Mouse (Mus musculus) layer of hippocampus, adult 2 months (tissue): ENCODE measurements around the gene Serpine2. TPM values are rescaled to one million over a fixed set of nuclear protein-coding genes. Genes with fewer than 3 reads are reported as not detected.
A peak's percentile ranks its signal among the peaks of the same experiment; 100 is the strongest.

Experiments
- DNase-seq, 2 experiments: peaks; one replicate each; pipeline ENCODE4 v3.0.0; 2022; ENCODE audit warnings: low spot score in 2 of 2
- H3K27ac ChIP-seq: fragments of 200-600 bp; 2 replicates; pipeline ENCODE4 v1.8.1; 2022
- H3K4me3 ChIP-seq: fragments of 200-600 bp; 2 replicates; pipeline ENCODE4 v1.8.1; 2022; ENCODE audit warnings: mild to moderate bottlenecking
- CTCF ChIP-seq: fragments of 200-600 bp; conservative IDR thresholded peaks from 2 replicates; pipeline ENCODE4 v1.8.1; 2022; ENCODE audit warnings: antibody characterized with exemption, mild to moderate bottlenecking, moderate library complexity
- long read RNA-seq, 2 experiments: library from polyadenylated mRNA; stranded (forward); transcript quantifications; one replicate each; pipeline ENCODE4 v2.0.0; 2021; ENCODE audit warnings: borderline mapping rate in 2 of 2
- total RNA-seq, 2 experiments: library from RNA; stranded (reverse); gene quantifications; 2 replicates each; pipeline ENCODE4 v1.2.3; 2021

Serpine2 gene
- 100 to 1,000 TPM; 130 to 131 TPM for total RNA-seq
- long read RNA-seq, experiment 1, transcript Serpine2-201 (9 exons, 2,210 nt) = major isoform, 240 of 262 reads
- long read RNA-seq, experiment 1, partial matches to known transcripts = 11 of 262 reads
- long read RNA-seq, experiment 1, other reads (novel, unspliced or antisense) = 11 of 262 reads
- long read RNA-seq, experiment 2, transcript Serpine2-201 (9 exons, 2,210 nt) = major isoform, 349 of 377 reads
- long read RNA-seq, experiment 2, partial matches to known transcripts = 12 of 377 reads
- long read RNA-seq, experiment 2, other reads (novel, unspliced or antisense) = 13 of 377 reads

DNA sequence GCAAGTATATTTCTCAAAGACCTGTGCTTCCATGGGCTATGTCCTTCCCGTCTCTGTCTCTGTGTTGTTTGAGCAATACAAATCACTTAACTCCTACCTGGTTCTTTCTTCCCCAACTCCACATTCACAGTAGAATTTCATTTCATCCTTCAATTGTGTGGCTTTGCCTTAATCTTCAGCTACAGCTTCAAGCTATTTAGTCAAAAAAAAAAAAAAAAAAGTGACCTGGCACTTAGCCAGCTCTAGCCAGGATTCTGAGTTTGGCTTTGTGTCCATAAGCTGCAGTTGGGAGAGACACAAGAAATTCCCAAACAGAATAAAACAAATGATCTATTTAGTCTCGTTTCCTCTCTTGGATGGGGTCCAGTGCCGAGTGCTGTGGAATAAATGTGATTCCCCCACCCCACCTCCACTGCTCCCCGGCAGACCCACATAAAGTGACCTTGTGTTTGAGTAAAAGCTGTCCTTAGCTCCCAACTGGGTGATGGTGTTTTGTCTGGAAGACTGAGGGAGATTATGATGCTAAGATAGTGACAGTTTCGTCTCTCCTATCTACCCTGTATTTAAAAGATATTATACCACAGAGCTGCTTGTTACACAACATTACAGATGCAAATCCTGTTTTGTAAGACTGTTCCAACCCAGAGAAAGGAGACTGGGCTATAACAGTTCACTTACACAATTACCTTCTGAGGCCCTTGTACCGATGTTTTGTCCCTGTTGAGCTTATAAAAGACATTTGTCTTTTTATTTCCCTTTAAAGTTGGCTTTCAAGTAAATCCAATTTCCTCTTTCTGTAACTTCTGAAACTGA is at the start of gene Serpine2:
Serpine2 (minus strand) TSS at position 51 of the 813 bp plus-strand sequence.
- TF ChIP-seq CTCF = no peak
- Histone ChIP-seq H3K4me3 (no peak within 1 kb of the TSS), H3K27ac (peak within 1 kb of the TSS; percentile 80)
- peak; percentile 21 to 30 for DNase-seq

DNA sequence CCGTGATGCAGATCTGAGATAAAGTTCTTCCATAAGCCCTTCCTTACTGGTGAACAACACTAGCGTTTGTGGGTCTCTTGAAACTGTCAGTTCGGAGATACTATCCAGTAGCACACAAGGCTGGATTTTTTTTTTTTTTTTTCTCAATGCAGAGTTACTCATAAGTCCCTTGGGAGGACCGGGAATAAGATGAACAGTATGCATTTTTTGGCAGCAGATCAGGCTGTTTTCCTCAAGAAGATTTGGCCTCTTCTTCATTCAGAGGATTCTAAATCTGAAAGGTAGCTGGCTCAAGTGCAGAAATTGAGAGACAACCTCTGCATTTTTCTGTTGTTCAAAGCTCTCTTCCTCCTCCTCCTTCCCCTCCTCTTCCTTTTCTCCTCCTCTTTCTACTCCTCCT is 46.8 kb upstream of the Serpine2 start:
- no peak for DNase-seq
- TF ChIP-seq CTCF = no peak
- Histone ChIP-seq H3K4me3 (no peak overlapping the region), H3K27ac (no peak overlapping the region)

DNA sequence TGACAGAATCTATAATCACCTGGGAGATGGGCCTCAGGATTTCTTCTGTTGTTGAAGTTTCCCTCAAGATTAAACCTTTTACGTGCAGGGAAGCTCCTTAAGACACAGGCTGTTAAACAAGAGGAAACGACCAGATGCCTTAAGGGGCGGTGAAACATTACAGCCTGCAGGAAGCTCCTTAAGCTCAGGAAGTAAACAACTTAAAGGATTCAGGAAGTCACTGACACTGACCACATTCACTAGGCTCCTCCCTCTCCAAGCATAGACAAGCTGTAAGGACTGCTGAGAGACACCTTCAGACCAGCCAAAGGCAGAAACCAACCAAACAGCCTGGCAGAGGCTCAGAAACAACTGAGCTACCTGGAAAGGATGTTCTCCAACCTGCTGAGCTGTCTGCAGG is 44.3 kb upstream of the Serpine2 start:
- DNase-seq = no peak
- Histone ChIP-seq H3K27ac (no peak overlapping the region), H3K4me3 (no peak overlapping the region)
- no peak for TF ChIP-seq CTCF

DNA sequence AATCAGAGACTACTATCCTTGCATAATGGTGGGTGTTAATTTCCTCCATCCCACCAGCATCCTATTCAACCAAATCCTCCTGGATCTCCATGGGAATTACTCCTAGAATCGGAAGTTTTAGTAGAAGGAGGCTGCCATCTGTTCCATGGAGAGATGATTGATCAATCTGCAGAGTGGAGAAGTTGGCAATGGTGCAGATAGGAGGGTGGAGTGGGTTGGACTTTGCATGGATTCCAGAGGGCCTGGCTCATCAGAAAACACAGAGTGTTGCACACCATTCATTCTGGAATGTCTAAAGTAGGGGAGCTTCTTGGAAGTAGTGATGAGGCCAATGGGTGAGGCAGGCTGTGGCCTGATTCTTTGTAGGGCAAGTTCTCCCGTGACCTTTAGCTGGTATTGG is 41.9 kb upstream of the Serpine2 start:
- Histone ChIP-seq H3K4me3 (no peak overlapping the region), H3K27ac (no peak overlapping the region)
- TF ChIP-seq CTCF = no peak
- DNase-seq = peak; percentile 65 to 74

DNA sequence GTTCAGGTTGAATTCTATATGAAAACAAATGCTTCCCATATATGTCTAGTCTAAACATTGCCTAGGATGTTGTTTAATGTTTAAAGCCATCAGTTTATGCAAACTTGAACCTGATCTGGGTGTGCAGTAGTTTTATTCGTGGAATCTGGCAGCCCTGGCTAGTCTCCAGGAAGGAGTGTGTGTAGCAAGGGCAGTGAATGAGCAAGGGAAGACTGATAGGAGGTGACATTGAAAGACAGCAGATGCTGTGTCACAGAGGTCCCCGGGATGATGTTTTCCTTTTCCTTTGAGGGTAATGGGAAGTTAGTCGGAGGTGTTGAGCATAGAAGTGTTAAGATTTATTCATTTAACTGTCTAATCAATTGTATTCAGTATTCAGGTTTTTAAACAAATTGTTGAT is 21.7 kb upstream of the Serpine2 start:
- no peak for TF ChIP-seq CTCF
- DNase-seq = no peak
- H3K4me3 ChIP-seq = no peak overlapping the region
- no peak overlapping the region for H3K27ac ChIP-seq

DNA sequence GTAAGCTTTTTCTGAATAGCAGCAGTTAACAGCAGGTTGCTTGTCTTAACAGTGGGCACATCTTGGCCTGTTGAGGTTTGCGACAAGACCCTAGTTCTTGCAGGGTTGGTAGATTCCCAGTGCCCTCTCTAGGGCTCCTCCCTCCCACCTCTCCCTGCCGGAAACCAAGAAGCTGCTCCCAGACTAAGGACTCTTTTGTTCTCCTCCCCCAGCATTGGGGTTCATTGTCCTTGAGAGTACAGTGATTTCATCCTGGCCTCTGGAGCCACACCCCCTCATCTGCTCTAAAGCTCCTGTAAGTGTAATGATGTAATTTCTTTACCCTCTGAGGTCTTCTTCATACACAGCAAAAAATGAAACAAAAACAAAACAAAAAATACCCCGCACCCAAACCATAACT is 13.8 kb upstream of the Serpine2 start:
- DNase-seq = no peak

DNA sequence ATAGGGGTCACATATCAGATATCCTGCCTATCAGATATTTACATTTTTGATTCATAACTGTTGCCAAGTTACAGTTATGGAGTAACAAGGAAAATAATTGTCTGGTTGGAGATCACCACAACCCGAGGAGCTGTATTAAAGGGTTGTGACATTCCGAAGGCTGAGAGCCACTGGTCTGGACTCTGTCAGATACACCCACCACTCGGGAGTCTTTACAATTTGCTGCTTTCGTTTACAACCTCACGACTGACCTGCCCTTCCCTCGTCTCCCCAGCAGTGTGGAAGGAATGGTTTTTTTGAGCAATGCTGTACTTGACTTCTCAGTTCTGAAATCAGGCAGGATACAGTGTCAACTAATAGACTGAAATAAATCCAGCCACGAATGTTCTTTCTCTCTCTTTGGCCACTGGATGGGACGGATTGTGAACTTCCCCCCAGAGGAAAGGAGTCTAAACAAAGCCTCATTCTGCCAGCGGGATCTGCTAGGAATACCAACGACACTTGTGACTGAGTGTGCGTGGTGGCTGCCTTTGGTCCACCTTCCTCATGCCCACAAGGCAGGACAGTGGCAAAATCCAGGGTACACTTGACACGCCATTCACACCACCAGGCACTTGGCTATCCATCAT is 455 bp downstream of the Serpine2 start:
- Histone ChIP-seq H3K4me3 (no peak overlapping the region), H3K27ac (peak overlapping the region; percentile 80)
- TF ChIP-seq CTCF = no peak
- no peak for DNase-seq

More for the DNA sequence above, 13.8 kb upstream of the Serpine2 start:
- TF ChIP-seq CTCF = no peak
- Histone ChIP-seq H3K27ac (no peak overlapping the region), H3K4me3 (no peak overlapping the region)

DNA sequence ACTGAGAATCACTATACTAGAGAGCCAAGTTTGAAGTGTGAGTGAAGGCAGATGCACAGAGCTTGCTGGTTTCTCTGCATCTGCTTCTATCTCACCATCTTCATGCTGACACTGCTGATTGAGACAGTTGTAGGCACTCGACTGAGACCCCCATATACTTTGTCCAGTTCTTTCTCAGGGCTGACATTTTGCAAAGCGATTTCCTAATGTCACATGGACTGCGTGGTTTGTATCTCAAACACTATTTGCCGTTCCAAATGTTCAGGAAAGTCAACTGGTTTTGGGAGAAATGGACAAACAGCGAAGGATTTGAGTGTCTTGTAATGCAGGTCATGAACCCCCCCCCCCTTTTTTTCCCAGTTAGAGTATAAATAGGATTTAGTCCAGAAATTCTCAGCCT is 1.0 kb downstream of the Serpine2 start:
- no peak for DNase-seq
- no peak overlapping the region for H3K4me3 ChIP-seq
- peak overlapping the region; percentile 80; the same call in 1 of the 2 replicates for H3K27ac ChIP-seq
- TF ChIP-seq CTCF = no peak

DNA sequence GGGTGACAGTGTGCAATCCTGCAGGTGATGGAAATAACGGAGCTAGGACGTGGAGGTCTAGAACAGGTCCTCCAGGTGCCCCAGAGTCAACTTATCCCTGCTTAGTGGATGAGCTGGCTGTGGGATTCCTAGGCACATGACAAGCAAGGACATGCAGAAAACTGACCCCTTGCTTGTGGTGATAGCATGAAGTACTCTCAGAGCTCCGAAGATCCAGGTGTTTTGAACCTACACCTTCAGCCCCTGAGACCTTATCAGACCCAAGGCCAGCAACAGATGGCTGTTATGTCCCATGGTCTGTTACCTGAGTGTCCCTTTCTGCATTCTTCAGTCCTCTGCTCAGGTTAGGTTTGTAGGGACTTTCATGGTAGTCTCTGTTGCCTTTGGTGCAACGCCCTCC is 2.0 kb downstream of the Serpine2 start:
- Histone ChIP-seq H3K4me3 (peak overlapping the region; percentile 86), H3K27ac (peak overlapping the region; percentile 72; the same call in 1 of the 2 replicates)
- DNase-seq = no peak
- TF ChIP-seq CTCF = no peak

DNA sequence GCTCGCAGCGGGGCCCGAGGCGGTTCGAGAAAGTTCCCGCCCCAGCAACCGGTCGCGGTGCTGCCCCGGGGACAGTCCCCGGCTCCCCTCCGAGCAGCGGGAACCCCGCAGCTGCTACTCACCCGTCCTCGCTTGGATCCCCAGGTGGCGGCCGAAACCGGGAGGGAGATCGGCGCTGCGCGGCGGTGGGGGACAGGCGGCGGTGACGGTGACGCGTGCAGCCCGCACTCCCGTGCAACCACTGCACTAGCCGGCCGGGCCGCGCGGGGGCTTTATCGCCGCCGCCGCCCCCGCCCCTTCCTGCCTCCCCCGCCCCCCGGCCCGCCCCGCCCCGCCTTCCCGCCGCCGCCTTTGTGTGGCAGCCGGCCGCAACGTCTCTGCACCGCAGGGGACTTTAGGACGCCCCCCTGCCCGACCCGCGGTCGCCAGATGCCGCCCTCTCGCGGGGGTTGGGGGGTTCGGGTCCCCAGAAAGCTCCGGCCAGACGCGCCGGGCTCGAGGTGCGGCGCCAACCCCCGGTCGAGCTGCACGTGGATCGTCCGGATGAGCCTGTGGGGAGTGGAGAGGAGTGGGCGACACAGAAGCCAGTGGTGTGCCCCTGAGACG is 2.5 kb downstream of the Serpine2 start:
- Histone ChIP-seq H3K4me3 (peak overlapping the region; percentile 86), H3K27ac (peak overlapping the region; percentile 86)
- peak in 1 of 2 experiments; percentile 14 for DNase-seq
- no peak; the same call in 1 of the 2 replicates for TF ChIP-seq CTCF

DNA sequence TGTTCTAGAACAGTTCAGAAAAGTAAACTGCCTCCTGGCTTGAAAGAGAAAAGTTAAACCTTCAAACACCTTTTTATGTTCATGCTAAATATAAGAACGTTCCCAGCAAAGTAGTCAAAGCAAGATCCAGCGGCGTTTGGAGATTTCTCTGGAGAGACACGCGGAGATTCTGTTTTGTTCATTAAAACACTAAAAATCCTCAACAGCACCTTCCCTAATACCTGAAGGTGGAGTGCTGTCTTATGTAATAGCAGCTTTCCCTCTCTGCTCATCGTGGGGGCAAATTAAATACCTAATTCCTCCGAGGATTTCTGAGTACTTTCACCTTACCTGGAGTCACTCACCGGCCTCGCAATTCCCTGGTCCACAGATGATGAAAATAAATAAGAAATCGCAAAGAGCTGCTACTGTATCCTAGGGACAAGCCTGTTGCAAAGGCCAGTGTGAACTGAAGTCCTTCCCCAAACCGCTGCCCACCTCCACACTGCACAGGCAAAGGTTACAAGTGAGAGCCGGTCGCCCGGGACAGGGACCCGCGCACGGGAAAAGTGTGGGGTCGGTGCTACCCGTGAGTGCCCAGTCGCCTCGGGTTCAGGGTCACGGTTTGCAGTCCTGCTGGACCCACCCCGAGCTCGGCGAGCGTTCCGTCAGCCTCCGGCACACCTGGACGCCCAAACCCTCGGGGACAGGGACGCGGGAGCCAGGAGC is 3.1 kb downstream of the Serpine2 start:
- Histone ChIP-seq H3K27ac (peak overlapping the region; percentile 86), H3K4me3 (peak overlapping the region; percentile 86)
- DNase-seq = no peak
- no peak for TF ChIP-seq CTCF

DNA sequence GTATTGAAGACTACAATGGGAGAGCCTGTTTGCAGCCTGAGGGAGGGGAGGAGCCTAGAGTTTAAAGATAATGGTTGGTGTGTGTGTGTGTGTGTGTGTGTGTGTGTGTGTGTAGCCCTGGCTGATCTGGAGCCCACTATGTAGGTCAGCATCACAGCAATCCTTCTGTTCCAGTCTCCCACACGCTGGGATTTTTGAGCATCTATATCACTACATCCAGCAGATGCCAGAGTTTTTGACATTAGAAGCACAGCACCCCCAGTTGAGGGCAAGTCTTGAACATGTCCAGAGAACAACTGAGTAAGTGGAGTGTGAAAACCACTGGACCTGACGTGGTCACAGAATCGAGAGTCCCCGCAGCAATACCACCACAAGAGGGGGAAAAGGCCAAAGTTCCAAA is 4.2 kb downstream of the Serpine2 start:
- TF ChIP-seq CTCF = no peak
- H3K4me3 ChIP-seq = peak overlapping the region; percentile 86

DNA sequence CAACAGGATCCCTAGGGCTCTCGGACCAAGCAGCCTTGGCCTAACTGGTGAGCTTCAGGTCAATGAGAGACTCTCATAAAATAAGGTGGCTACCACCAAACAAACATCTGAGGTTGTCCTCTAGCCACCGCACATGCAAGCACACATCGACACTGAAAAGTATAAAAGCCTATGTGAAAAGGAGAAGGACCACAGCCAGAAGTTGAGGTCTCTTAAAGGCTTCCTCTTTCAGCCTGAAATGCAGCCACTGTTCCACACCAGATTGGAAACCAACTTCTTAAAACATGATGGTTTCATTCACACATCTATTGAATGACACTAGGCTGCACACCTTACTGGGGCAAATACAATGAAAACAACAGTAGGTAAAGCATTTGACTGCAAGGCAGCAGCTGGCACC is 7.5 kb downstream of the Serpine2 start:
- H3K27ac ChIP-seq = no peak overlapping the region
- H3K4me3 ChIP-seq = no peak overlapping the region
- no peak for TF ChIP-seq CTCF
- no peak for DNase-seq

More for the DNA sequence above, 4.2 kb downstream of the Serpine2 start:
- H3K27ac ChIP-seq = no peak overlapping the region
- DNase-seq = no peak
